Mouse (Mus musculus) olfactory bulb, adult 2 months (tissue): ENCODE results near the gene Armh1. TPM values are rescaled to one million over a fixed set of nuclear protein-coding genes. Genes with fewer than 3 reads are reported as not detected.
A peak's percentile ranks its signal among the peaks of the same experiment; 100 is the strongest.

ENCODE experiments used
- H3K27ac ChIP-seq: fragments of 200-500 bp; 2 replicates; pipeline ENCODE4 v1.5.1; 2012; ENCODE audit warnings: low read depth, low read length; ENCODE audit not compliant: insufficient read depth
- H3K4me1 ChIP-seq: fragments of 200-500 bp; 2 replicates; pipeline ENCODE4 v1.6.1; 2012; ENCODE audit warnings: low read length; ENCODE audit not compliant: control insufficient read depth, insufficient read depth
- H3K4me3 ChIP-seq: fragments of 200-500 bp; 2 replicates; pipeline ENCODE4 v1.5.1; 2012; ENCODE audit warnings: mild to moderate bottlenecking, low read depth, low read length, moderate library complexity; ENCODE audit not compliant: insufficient read depth
- CTCF ChIP-seq: fragments of 200-500 bp; IDR thresholded peaks from 2 replicates; pipeline ENCODE4 v1.5.1; 2012; ENCODE audit warnings: low read depth, mild to moderate bottlenecking, low read length, moderate library complexity; ENCODE audit not compliant: insufficient read depth
- POLR2A ChIP-seq: fragments of 200-500 bp; IDR thresholded peaks from 2 replicates; pipeline ENCODE4 v1.6.1; 2012; ENCODE audit warnings: mild to moderate bottlenecking, low read depth, low read length, moderate library complexity; ENCODE audit not compliant: insufficient read depth
- WGBS: fragments of 180-500 bp; shearing (Covaris S2); methylation state at CpG from one replicate; pipeline ENCODE4 v1.1.7; 2018; 5-methylcytosine and 5-hydroxymethylcytosine counted together
- polyA plus RNA-seq: library from polyadenylated mRNA; stranded (reverse); fragments of >200 nt; gene quantifications from 2 replicates; pipeline ENCODE4 v1.2.4, GENCODE M21; 2012; ENCODE audit warnings: low replicate concordance; ENCODE audit not compliant: missing spikeins, insufficient read depth, insufficient read length

Armh1 gene
- polyA plus RNA-seq, 1 experiment, result not detected

GRCm38 (mm10) chr4:117217029-117217428 lies 34.9 kb downstream of the Armh1 start:
- 46% methylated on average over 5 of the region's 5 CpGs for WGBS
- Histone ChIP-seq H3K27ac (no peak overlapping the region), H3K4me3 (no peak overlapping the region), H3K4me1 (peaks cover 7% of the 10 kb centered on the region; the same call in 1 of the 2 replicates)
- no peak for TF ChIP-seq CTCF
- TF ChIP-seq POLR2A, result no peak

- TF ChIP-seq CTCF, result no peak
- no peak for TF ChIP-seq POLR2A
- 85% methylated on average over 6 of the region's 6 CpGs for WGBS
- H3K4me1 ChIP-seq, result peaks cover 7% of the 10 kb centered on the region; the same call in 1 of the 2 replicates
- no peak overlapping the region for H3K27ac ChIP-seq
- H3K4me3 ChIP-seq, result no peak overlapping the region
These were observed 37.7 kb downstream of the Armh1 start for GRCm38 (mm10) chr4:117214250-117214649.

GRCm38 (mm10) chr4:117210147-117211074 lies 41.5 kb downstream of the Armh1 start:
- Histone ChIP-seq H3K4me3 (no peak overlapping the region), H3K4me1 (no peaks in the 10 kb centered on the region), H3K27ac (no peak overlapping the region)
- TF ChIP-seq POLR2A, result no peak
- no peak for TF ChIP-seq CTCF
- 5% methylated on average over 20 of the region's 20 CpGs for WGBS

GRCm38 (mm10) chr4:117209592-117209991 lies 42.3 kb downstream of the Armh1 start:
- no peak for TF ChIP-seq CTCF
- TF ChIP-seq POLR2A, result no peak
- Histone ChIP-seq H3K4me3 (no peak overlapping the region), H3K27ac (no peak overlapping the region), H3K4me1 (no peaks in the 10 kb centered on the region)
- WGBS, result 83% methylated on average over 6 of the region's 6 CpGs

GRCm38 (mm10) chr4:117202992-117203354 lies 49.0 kb downstream of the Armh1 start:
- Histone ChIP-seq H3K27ac (no peak overlapping the region), H3K4me1 (no peaks in the 10 kb centered on the region), H3K4me3 (no peak overlapping the region)
- TF ChIP-seq POLR2A (no peak), CTCF (no peak)
- WGBS, result 59% methylated on average over 4 of the region's 4 CpGs

- Histone ChIP-seq H3K4me3 (peak overlapping the region; percentile 33), H3K4me1 (no peaks in the 10 kb centered on the region), H3K27ac (no peak overlapping the region)
- TF ChIP-seq POLR2A (no peak), CTCF (peak; percentile 52; the same call in 1 of the 2 replicates)
- WGBS, result 1% methylated on average over 25 of the region's 25 CpGs
These were observed 49.6 kb downstream of the Armh1 start for GRCm38 (mm10) chr4:117202046-117202991.

- WGBS, result 97% methylated on average over 14 of the region's 14 CpGs
- H3K27ac ChIP-seq, result no peak overlapping the region
- H3K4me1 ChIP-seq, result peaks cover 3% of the 10 kb centered on the region; the same call in 1 of the 2 replicates
- TF ChIP-seq CTCF (no peak), POLR2A (no peak)
- H3K4me3 ChIP-seq, result no peak overlapping the region
These were observed 60.1 kb downstream of the Armh1 start for GRCm38 (mm10) chr4:117191804-117192203.

- TF ChIP-seq POLR2A, result no peak
- TF ChIP-seq CTCF, result no peak
- 59% methylated on average over 7 of the region's 7 CpGs for WGBS
- H3K27ac ChIP-seq, result peak overlapping the region; percentile 87; the same call in 1 of the 2 replicates
- H3K4me1 ChIP-seq, result peaks cover 3% of the 10 kb centered on the region; the same call in 1 of the 2 replicates
- H3K4me3 ChIP-seq, result no peak overlapping the region
These were observed 61.3 kb downstream of the Armh1 start for GRCm38 (mm10) chr4:117190660-117191059.
